Mouse (Mus musculus): ENCODE data around the gene Sox14.
A peak's percentile ranks its signal among the peaks of the same experiment; 100 is the strongest.

Gene Sox14

GRCm38 (mm10) chr9:99850354-99850753 lies 25.6 kb downstream of the Sox14 start:
- DNase-seq (ENCODE audit: extremely low read depth, insufficient read length, low spot score) = no peak

- no peak for DNase-seq (ENCODE audit: extremely low read depth, insufficient read length, low spot score)
Observed at GRCm38 (mm10) chr9:99848327-99848726, 27.6 kb downstream of the Sox14 start.

GRCm38 (mm10) chr9:99846820-99847219 lies 29.1 kb downstream of the Sox14 start:
- no peak for DNase-seq (ENCODE audit: extremely low read depth, insufficient read length, low spot score)

GRCm38 (mm10) chr9:99839367-99839766 lies 36.6 kb downstream of the Sox14 start:
- DNase-seq (ENCODE audit: extremely low read depth, insufficient read length, low spot score) = peak; percentile 7

- peak; percentile 49 for DNase-seq (ENCODE audit: extremely low read depth, insufficient read length, low spot score)
Observed at GRCm38 (mm10) chr9:99838877-99839276, 37.1 kb downstream of the Sox14 start.

GRCm38 (mm10) chr9:99836707-99837106 lies 39.3 kb downstream of the Sox14 start:
- DNase-seq (ENCODE audit: extremely low read depth, insufficient read length, low spot score) = no peak

- DNase-seq (ENCODE audit: extremely low read depth, insufficient read length, low spot score) = no peak
Observed at GRCm38 (mm10) chr9:99835624-99836430, 40.1 kb downstream of the Sox14 start.

All from 3134 (cell line).